Mouse (Mus musculus) kidney, postnatal 36 days (tissue): ENCODE data around the gene Reep1.
A peak's percentile ranks its signal among the peaks of the same experiment; 100 is the strongest.

Source experiments
- DNase-seq, 2 experiments: peaks; one replicate each; pipeline ENCODE4 v3.0.0; 2021 to 2022; ENCODE audit warnings: mixed read lengths in 2 of 2

Gene Reep1

GRCm38 (mm10) chr6:71707511-71708501 is at the start of gene Reep1:
Reep1 (plus strand) TSS chr6:71707561.
- peak; percentile 20 to 43 for DNase-seq

- no peak for DNase-seq
These were observed 49.1 kb upstream of the Reep1 start for GRCm38 (mm10) chr6:71658290-71658689.

- no peak for DNase-seq
These were observed 42.9 kb upstream of the Reep1 start for GRCm38 (mm10) chr6:71664511-71664910.

GRCm38 (mm10) chr6:71673166-71673565 is 34.2 kb upstream of the Reep1 start:
- peak; percentile 13 to 70 for DNase-seq

- peak in 1 of 2 experiments; percentile 16 for DNase-seq
These were observed 28.5 kb upstream of the Reep1 start for GRCm38 (mm10) chr6:71678891-71679290.

- no peak for DNase-seq
These were observed 12.2 kb upstream of the Reep1 start for GRCm38 (mm10) chr6:71695150-71695549.

- no peak for DNase-seq
These were observed 11.8 kb upstream of the Reep1 start for GRCm38 (mm10) chr6:71695599-71695998.

GRCm38 (mm10) chr6:71706871-71707270 is 490 bp upstream of the Reep1 start:
- no peak for DNase-seq

- DNase-seq: no peak
These were observed 1.2 kb downstream of the Reep1 start for GRCm38 (mm10) chr6:71708528-71708927.

- no peak for DNase-seq
These were observed 3.0 kb downstream of the Reep1 start for GRCm38 (mm10) chr6:71710323-71710722.

- no peak for DNase-seq
These were observed 3.8 kb downstream of the Reep1 start for GRCm38 (mm10) chr6:71711201-71711600.

GRCm38 (mm10) chr6:71713532-71713931 is 6.2 kb downstream of the Reep1 start:
- no peak for DNase-seq

GRCm38 (mm10) chr6:71715006-71715405 is 7.6 kb downstream of the Reep1 start:
- DNase-seq: no peak

GRCm38 (mm10) chr6:71716434-71716833 is 9.1 kb downstream of the Reep1 start:
- no peak for DNase-seq

- no peak for DNase-seq
These were observed 11.0 kb downstream of the Reep1 start for GRCm38 (mm10) chr6:71718322-71718721.

GRCm38 (mm10) chr6:71719302-71719701 is 11.9 kb downstream of the Reep1 start:
- no peak for DNase-seq

- DNase-seq: no peak
These were observed 15.6 kb downstream of the Reep1 start for GRCm38 (mm10) chr6:71722988-71723387.

- DNase-seq: peak in 1 of 2 experiments; percentile 6
These were observed 16.2 kb downstream of the Reep1 start for GRCm38 (mm10) chr6:71723555-71723954.

GRCm38 (mm10) chr6:71726710-71727109 is 19.3 kb downstream of the Reep1 start:
- no peak for DNase-seq

- no peak for DNase-seq
These were observed 20.9 kb downstream of the Reep1 start for GRCm38 (mm10) chr6:71728306-71728705.

GRCm38 (mm10) chr6:71734910-71735599 is 27.7 kb downstream of the Reep1 start:
- DNase-seq: peak; percentile 11 to 33

- peak in 1 of 2 experiments; percentile 19 for DNase-seq
These were observed 28.2 kb downstream of the Reep1 start for GRCm38 (mm10) chr6:71735600-71736010.

- no peak for DNase-seq
These were observed 28.7 kb downstream of the Reep1 start for GRCm38 (mm10) chr6:71736101-71736500.

GRCm38 (mm10) chr6:71737202-71737601 is 29.8 kb downstream of the Reep1 start:
- peak; percentile 18 to 44 for DNase-seq
